Mouse (Mus musculus) forebrain, embryonic 13.5 days (tissue): ENCODE results near the gene Hhatl. TPM values are rescaled to one million over a fixed set of nuclear protein-coding genes. Genes with fewer than 3 reads are reported as not detected.

Experiments used
- ATAC-seq: fragments of 200-750 bp; cut with Nextera tagmentation; 2 replicates; pipeline ENCODE4 v1.8.0; 2017
- H3K27ac ChIP-seq: fragments of 300-500 bp; sonication (generic); 2 replicates; pipeline ENCODE4 v1.5.1; 2015; ENCODE audit warnings: inconsistent platforms, mild to moderate bottlenecking, moderate library complexity
- H3K27me3 ChIP-seq: fragments of 300-500 bp; sonication (generic); 2 replicates; pipeline ENCODE4 v1.6.1; 2015; ENCODE audit warnings: mild to moderate bottlenecking, inconsistent platforms
- H3K36me3 ChIP-seq: fragments of 300-500 bp; sonication (generic); 2 replicates; pipeline ENCODE4 v1.6.1; 2015; ENCODE audit warnings: mild to moderate bottlenecking, inconsistent platforms; ENCODE audit not compliant: poor library complexity, severe bottlenecking
- H3K4me1 ChIP-seq: fragments of 300-500 bp; sonication (generic); 2 replicates; pipeline ENCODE4 v1.6.1; 2015; ENCODE audit warnings: inconsistent platforms
- H3K4me2 ChIP-seq: fragments of 300-500 bp; sonication (generic); 2 replicates; pipeline ENCODE4 v1.6.1; 2015; ENCODE audit warnings: inconsistent platforms, mild to moderate bottlenecking, moderate library complexity
- H3K4me3 ChIP-seq: fragments of 300-500 bp; sonication (generic); 2 replicates; pipeline ENCODE4 v1.5.1; 2015; ENCODE audit warnings: mild to moderate bottlenecking, inconsistent platforms
- H3K9ac ChIP-seq: fragments of 300-500 bp; sonication (generic); 2 replicates; pipeline ENCODE4 v1.6.1; 2015; ENCODE audit warnings: mild to moderate bottlenecking, inconsistent platforms
- H3K9me3 ChIP-seq: fragments of 300-500 bp; sonication (generic); replicated peaks from 2 replicates; pipeline ENCODE4 v1.6.1; 2016; ENCODE audit warnings: inconsistent platforms
- WGBS: fragments of 180-500 bp; shearing (Covaris S2); methylation state at CpG from one replicate; pipeline ENCODE4 v1.1.7; 2015; 5-methylcytosine and 5-hydroxymethylcytosine counted together
- polyA plus RNA-seq: library from polyadenylated mRNA; unstranded; fragments of >200 nt; fragmentation: Nextera tagmentation; extraction: Ambion mirVana; gene quantifications from 2 replicates; pipeline ENCODE4 v1.2.1, GENCODE M21; 2015

Hhatl gene
- polyA plus RNA-seq, 1 experiment from 2014 or later = 0.09 TPM

DNA sequence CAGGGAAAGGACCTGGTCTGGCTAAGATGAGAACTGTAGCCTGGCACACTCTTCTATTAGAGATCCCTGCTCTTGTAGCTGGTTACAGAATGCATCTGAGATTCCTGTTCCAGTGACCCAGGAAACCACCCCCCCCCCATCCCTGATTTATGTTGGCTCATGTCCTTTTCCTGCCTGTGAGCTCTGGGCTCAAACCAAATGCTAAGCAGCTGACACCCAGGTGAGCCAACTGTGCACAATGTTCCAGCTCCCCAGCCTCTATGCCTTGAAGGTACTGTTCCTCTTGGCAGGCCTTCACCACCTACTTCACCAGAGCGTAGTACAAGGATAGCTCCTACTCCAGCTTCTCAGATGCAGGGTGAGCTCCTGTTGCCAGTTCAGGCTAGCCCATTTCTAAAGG, 30.7 kb upstream of the Hhatl start:
- no peak overlapping the region for H3K4me3 ChIP-seq
- H3K27ac ChIP-seq = peak overlapping the region; percentile 73
- no peak overlapping the region for H3K9ac ChIP-seq
- ATAC-seq = no peak
- H3K4me1 ChIP-seq = peaks cover 19% of the 10 kb centered on the region
- H3K9me3 ChIP-seq = no peaks in the 10 kb centered on the region
- 92% methylated on average over 1 of the region's 1 CpGs for WGBS
- no peak overlapping the region for H3K4me2 ChIP-seq
- no peaks in the 10 kb centered on the region for H3K36me3 ChIP-seq
- no peaks in the 10 kb centered on the region for H3K27me3 ChIP-seq

DNA sequence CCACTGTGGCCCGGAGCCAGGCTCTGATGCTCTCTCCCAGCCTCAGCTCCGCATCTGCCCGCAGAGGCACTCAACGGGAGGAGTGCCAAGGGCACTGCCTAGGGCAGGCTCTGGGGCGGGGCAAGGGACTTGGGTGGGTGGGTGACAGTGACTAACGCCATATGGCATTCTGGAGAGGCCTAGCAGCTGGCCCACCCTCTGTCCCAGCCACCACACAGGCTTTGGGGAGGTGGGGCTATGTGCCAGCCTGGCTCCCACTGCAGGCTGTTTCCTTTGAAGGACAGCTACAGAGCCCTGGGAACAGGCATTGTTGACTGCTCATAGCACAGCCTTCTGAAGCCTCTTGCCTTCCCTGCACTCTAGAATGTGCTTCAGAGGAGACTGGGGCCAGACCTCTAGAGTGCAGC, 30.3 kb upstream of the Hhatl start:
- Histone ChIP-seq H3K9ac (no peak overlapping the region), H3K27me3 (no peaks in the 10 kb centered on the region), H3K36me3 (no peaks in the 10 kb centered on the region), H3K27ac (peak overlapping the region; percentile 73), H3K4me1 (peaks cover 19% of the 10 kb centered on the region), H3K4me2 (no peak overlapping the region), H3K9me3 (no peaks in the 10 kb centered on the region), H3K4me3 (no peak overlapping the region)
- 69% methylated on average over 6 of the region's 6 CpGs for WGBS
- peak; percentile 89 for ATAC-seq

- H3K4me1 ChIP-seq = peaks cover 19% of the 10 kb centered on the region
- no peak overlapping the region for H3K9ac ChIP-seq
- H3K4me2 ChIP-seq = no peak overlapping the region
- H3K27ac ChIP-seq = no peak overlapping the region
- WGBS = 67% methylated on average over 5 of the region's 5 CpGs
- H3K9me3 ChIP-seq = no peaks in the 10 kb centered on the region
- no peaks in the 10 kb centered on the region for H3K36me3 ChIP-seq
- H3K27me3 ChIP-seq = no peaks in the 10 kb centered on the region
- ATAC-seq = no peak
- no peak overlapping the region for H3K4me3 ChIP-seq
Measured at GRCm38 (mm10) chr9:121820765-121821164, 28.5 kb upstream of the Hhatl start.

DNA sequence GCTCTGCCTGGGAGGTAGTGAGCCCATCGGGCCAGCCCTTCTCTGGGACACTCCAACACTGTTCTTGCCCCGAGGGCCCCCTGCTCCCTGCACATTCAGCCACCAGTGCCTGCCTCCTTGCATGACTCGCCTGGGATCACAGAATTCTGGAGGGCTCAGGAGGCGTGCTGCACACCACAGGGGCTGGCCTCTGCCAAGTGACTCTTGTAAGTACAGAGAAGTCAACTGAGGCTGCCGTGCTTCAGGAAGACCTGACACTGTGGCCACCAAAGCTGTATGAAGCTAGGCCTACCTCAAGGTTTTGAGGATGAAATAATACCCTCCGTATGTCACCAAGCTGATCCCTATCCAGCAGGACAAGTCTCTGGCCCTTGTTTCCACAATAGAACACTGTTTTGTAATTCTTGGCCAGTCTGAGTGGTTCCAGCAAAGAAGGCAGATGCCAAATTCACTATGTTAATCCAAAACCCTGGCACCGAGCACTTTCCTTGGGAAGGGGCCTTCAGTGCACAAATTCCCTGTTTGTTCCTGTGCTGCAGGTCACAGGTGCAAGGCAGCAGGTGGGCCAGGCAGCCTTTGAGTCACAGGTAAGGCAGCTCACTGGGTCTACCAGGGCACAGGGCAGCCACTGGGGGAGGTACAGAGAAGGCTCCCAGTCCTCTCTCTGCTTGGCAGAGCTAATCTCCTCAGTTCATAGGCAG, 27.6 kb upstream of the Hhatl start:
- Histone ChIP-seq H3K27me3 (no peaks in the 10 kb centered on the region), H3K4me3 (no peak overlapping the region), H3K9ac (no peak overlapping the region), H3K27ac (0 out of 2 replicates have a peak overlapping the region, but pooled peaks have one; percentile 8), H3K4me2 (no peak overlapping the region), H3K9me3 (no peaks in the 10 kb centered on the region), H3K36me3 (no peaks in the 10 kb centered on the region), H3K4me1 (peaks cover 19% of the 10 kb centered on the region)
- ATAC-seq = no peak
- 64% methylated on average over 7 of the region's 7 CpGs for WGBS

GRCm38 (mm10) chr9:121819073-121819770, 26.9 kb upstream of the Hhatl start:
- no peak for ATAC-seq
- H3K27ac ChIP-seq = no peak overlapping the region
- no peaks in the 10 kb centered on the region for H3K27me3 ChIP-seq
- no peaks in the 10 kb centered on the region for H3K9me3 ChIP-seq
- peaks cover 19% of the 10 kb centered on the region for H3K4me1 ChIP-seq
- no peak overlapping the region for H3K4me2 ChIP-seq
- no peak overlapping the region for H3K4me3 ChIP-seq
- H3K36me3 ChIP-seq = no peaks in the 10 kb centered on the region
- H3K9ac ChIP-seq = no peak overlapping the region
- WGBS = 80% methylated on average over 9 of the region's 9 CpGs

GRCm38 (mm10) chr9:121815183-121815582, 22.9 kb upstream of the Hhatl start:
- H3K4me1 ChIP-seq = peaks cover 10% of the 10 kb centered on the region
- 85% methylated on average over 6 of the region's 6 CpGs for WGBS
- ATAC-seq = no peak
- no peaks in the 10 kb centered on the region for H3K9me3 ChIP-seq
- H3K4me2 ChIP-seq = no peak overlapping the region
- H3K9ac ChIP-seq = no peak overlapping the region
- no peaks in the 10 kb centered on the region for H3K36me3 ChIP-seq
- H3K27ac ChIP-seq = no peak overlapping the region
- no peak overlapping the region for H3K4me3 ChIP-seq
- no peaks in the 10 kb centered on the region for H3K27me3 ChIP-seq

DNA sequence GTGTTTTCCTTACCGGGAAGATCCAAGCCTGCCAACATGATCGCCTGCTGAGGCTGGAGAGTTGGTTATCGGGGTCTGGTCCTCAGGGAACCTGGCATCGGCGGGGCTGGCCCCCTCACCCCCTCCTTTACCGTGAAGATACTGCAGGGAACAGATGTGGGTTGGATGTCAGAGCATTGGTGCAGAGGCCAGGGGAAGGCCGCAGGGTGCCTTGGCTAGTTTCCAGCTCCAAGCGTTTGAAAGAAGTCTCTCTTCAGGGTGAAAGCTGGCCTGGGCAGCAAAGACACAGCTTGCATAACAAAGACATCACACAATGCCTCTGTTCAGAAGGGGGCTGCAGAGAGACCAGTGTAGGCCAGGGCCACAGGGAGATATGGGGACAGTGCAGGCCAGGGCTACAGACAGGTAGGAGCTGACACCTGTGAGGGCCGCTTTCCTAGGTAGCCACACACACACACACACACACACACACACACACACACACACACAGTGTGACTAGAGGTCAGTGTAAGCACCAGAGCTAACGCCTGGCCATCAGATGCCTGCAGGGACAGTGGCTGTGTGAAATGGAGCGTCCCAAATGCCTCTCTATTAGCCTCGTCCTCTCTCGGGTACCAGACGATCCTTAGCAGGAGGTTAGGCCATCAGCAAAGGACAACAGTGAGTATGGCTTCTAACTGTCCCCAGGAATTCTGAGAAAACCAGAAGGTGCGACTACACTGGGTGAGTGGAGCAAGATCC, 17.9 kb upstream of the Hhatl start:
- Histone ChIP-seq H3K27me3 (no peaks in the 10 kb centered on the region), H3K9ac (peak overlapping the region; percentile 34; the same call in 1 of the 2 replicates), H3K9me3 (no peaks in the 10 kb centered on the region), H3K27ac (peak overlapping the region; percentile 68), H3K36me3 (no peaks in the 10 kb centered on the region), H3K4me3 (no peak overlapping the region), H3K4me1 (peaks cover 38% of the 10 kb centered on the region), H3K4me2 (peak overlapping the region; percentile 36)
- peak; percentile 79 for ATAC-seq
- WGBS = 12% methylated on average over 15 of the region's 15 CpGs

- WGBS = 52% methylated on average over 3 of the region's 3 CpGs
- H3K36me3 ChIP-seq = no peaks in the 10 kb centered on the region
- H3K27me3 ChIP-seq = no peaks in the 10 kb centered on the region
- no peak overlapping the region for H3K4me3 ChIP-seq
- no peak overlapping the region for H3K9ac ChIP-seq
- H3K4me2 ChIP-seq = no peak overlapping the region
- H3K9me3 ChIP-seq = no peaks in the 10 kb centered on the region
- peaks cover 38% of the 10 kb centered on the region for H3K4me1 ChIP-seq
- no peak overlapping the region for H3K27ac ChIP-seq
- no peak for ATAC-seq
Measured at GRCm38 (mm10) chr9:121808511-121808910, 16.2 kb upstream of the Hhatl start.

- no peaks in the 10 kb centered on the region for H3K36me3 ChIP-seq
- H3K9ac ChIP-seq = no peak overlapping the region
- no peaks in the 10 kb centered on the region for H3K27me3 ChIP-seq
- no peak for ATAC-seq
- WGBS = 63% methylated on average over 7 of the region's 7 CpGs
- no peaks in the 10 kb centered on the region for H3K9me3 ChIP-seq
- peaks cover 38% of the 10 kb centered on the region for H3K4me1 ChIP-seq
- no peak overlapping the region for H3K4me2 ChIP-seq
- H3K4me3 ChIP-seq = no peak overlapping the region
- H3K27ac ChIP-seq = no peak overlapping the region
Measured at GRCm38 (mm10) chr9:121807947-121808346, 15.6 kb upstream of the Hhatl start.

- 51% methylated on average over 1 of the region's 1 CpGs for WGBS
- Histone ChIP-seq H3K4me2 (no peak overlapping the region), H3K9ac (no peak overlapping the region), H3K9me3 (no peaks in the 10 kb centered on the region), H3K4me3 (no peak overlapping the region), H3K27me3 (no peaks in the 10 kb centered on the region), H3K36me3 (no peaks in the 10 kb centered on the region), H3K4me1 (peaks cover 38% of the 10 kb centered on the region), H3K27ac (no peak overlapping the region)
- no peak for ATAC-seq
Measured at GRCm38 (mm10) chr9:121807546-121807945, 15.2 kb upstream of the Hhatl start.

DNA sequence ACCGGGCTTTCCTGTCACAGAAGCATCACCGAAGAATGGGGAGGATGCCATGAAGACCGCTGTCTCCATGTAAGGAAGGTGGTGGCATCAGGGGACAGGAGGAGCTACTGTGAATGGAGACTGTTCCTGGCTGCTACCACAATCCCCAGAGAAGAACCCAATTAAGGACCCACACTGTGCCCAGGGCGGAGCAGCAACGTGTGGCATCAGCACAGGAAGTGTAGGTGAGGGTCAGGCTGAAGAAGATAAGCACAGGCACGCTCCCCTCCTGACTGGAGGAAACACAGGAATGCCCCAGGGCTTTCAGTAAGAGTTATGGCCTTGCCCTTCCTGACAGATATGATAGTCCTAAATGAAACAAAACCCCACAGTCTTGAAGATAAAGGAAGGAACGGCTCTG, 10.4 kb upstream of the Hhatl start:
- 87% methylated on average over 7 of the region's 7 CpGs for WGBS
- no peak overlapping the region for H3K4me3 ChIP-seq
- peaks cover 12% of the 10 kb centered on the region for H3K4me1 ChIP-seq
- ATAC-seq = no peak
- H3K9ac ChIP-seq = no peak overlapping the region
- H3K27me3 ChIP-seq = no peaks in the 10 kb centered on the region
- no peak overlapping the region for H3K4me2 ChIP-seq
- no peak overlapping the region for H3K27ac ChIP-seq
- no peaks in the 10 kb centered on the region for H3K36me3 ChIP-seq
- H3K9me3 ChIP-seq = no peaks in the 10 kb centered on the region

DNA sequence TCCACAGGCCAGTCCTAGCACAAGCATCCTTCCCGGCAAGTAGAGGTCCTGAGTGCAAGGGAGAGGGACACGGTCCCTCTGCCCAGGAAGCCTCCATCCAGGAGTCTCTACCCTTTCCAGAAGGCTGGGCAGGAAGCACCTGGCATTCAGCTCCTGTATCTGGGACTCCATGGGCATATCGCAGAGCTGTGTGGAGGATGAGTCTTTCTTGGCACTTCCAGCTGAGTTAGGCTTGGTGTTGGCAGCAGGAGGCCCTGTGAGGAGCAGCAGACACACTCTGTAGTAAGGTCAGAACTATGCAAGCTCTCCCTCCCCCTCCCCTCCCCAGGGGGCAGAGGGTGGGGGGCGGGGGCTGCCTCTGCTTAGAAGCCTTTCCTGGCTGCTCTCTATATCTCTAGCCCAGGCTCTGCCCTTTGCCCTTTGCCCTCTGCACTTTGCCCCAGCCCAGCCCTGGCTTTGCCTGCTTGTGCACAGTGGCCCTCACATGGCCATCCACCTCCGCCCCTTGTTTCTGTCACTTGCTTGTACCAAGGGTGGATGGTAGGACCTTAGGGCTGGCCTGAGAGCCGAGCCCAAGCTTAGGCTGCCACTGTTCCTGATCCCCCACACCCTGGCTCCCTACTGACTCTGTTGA, 6.7 kb upstream of the Hhatl start:
- no peak overlapping the region for H3K27ac ChIP-seq
- H3K4me3 ChIP-seq = no peak overlapping the region
- no peak overlapping the region for H3K4me2 ChIP-seq
- H3K9ac ChIP-seq = no peak overlapping the region
- peaks cover 18% of the 10 kb centered on the region for H3K4me1 ChIP-seq
- no peaks in the 10 kb centered on the region for H3K36me3 ChIP-seq
- H3K9me3 ChIP-seq = no peaks in the 10 kb centered on the region
- ATAC-seq = no peak
- WGBS = 43% methylated on average over 5 of the region's 6 CpGs
- no peaks in the 10 kb centered on the region for H3K27me3 ChIP-seq
